Mouse (Mus musculus) yolk sac, embryonic 10.5 days (tissue): ENCODE results near the gene 2410004B18Rik.
"Not testable (repeated sequence)": the region's sequence is repeated elsewhere in the genome, so short reads cannot be mapped to it uniquely, and the experiment has no call there.

ENCODE experiments used
- DNase-seq: peaks from one replicate; pipeline ENCODE4 v3.0.0-alpha.2; 2017; ENCODE audit warnings: low spot score

Gene 2410004B18Rik

DNA sequence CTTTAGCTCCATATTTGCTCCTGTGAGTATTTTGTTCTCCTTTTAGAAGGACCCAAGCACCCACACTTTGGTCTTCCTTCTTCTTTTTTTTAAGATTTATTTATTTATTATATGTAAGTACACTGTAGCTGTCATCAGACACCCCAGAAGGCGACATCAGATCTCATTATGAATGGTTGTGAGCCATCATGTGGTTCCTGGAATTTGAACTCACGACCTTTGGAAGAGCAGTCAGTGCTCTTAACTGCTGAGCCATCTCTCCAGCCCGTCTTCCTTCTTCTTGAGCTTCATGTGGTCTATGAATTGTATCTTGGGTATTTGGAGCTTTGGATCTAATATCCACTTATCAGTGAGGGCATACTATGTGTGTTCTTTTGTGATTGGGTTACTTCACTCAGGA is 27.8 kb downstream of the 2410004B18Rik start:
- not testable (repeated sequence) for DNase-seq

DNA sequence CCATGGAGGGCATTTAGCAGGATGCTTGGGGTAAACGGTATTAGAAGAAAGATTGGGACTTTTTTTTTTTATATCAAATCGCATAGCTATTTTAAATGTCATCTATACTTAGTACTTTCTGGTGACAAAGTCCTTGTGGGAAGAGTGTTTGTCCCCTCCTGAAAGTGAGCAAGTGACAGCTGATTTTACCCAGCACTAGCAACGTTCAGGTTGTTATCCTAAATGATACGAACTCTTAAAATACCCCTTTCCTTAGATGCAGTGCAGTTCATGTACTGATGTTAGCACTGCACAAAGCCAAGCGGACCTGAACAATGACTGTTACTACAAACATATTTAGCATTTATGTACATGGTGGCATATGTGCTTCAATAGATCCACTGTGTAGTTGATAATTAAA is 29.0 kb downstream of the 2410004B18Rik start:
- no peak for DNase-seq

DNA sequence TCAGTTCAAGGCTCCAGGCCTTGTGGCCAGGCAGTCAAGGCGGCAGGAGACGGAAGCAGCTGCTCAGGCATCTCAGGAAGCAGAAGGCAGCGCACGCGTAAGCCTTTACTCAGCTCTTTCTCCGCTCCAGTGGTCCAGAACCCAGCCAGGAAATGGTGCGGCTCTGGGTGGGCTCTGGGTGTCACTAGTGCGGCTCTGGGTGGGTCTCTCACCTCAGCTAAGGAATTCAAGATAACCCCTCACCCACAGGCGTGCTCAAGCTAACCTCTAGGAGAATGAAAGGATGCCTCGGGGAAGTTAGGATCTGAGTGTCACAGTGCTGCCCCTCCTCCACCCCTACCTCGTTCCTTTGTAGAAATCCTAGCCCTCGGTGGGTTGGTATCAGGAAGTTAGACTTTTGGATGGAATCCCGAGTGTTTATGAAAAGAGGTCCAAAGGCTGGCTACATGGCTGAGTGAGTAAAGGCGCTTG is 31.3 kb downstream of the 2410004B18Rik start:
- DNase-seq, result peak; percentile 50

DNA sequence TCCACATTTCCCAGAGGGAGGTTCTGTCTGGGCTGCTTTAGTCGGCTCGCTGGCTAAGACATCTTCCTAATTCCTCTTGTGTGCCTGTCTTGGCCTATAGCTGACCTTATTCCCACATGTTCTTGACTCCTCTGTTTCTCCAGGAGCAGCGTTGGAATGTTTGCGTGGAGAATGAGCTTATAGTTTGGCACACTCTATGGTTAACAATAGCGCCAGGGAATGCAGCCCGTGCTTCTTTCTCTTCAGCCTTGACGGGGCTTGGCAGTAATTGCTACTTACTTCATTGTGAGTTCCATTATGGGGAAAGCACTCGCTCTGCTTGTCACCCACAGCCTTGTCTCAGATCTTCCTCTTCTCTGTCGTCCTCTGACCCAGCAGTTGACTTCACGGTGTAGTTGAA is 33.7 kb downstream of the 2410004B18Rik start:
- DNase-seq, result no peak

DNA sequence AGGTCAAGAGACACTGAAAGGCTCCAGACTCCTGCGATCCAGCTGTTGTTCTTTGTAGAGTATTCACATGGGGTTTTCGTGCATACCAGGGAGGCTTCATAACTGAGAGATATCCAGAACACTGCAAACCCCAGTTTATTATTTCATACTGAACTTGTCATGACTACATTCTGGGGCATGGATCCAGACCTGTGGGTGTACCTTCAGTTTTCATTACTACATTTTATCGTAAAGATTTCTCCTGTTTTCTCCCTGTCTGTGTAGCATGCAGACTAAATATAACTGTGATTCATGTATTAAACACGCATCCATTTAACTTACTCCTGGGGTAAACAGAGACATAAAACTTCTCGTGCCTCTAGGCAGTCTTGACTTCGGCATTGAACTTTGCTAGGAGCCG is 37.2 kb downstream of the 2410004B18Rik start:
- DNase-seq, result no peak

DNA sequence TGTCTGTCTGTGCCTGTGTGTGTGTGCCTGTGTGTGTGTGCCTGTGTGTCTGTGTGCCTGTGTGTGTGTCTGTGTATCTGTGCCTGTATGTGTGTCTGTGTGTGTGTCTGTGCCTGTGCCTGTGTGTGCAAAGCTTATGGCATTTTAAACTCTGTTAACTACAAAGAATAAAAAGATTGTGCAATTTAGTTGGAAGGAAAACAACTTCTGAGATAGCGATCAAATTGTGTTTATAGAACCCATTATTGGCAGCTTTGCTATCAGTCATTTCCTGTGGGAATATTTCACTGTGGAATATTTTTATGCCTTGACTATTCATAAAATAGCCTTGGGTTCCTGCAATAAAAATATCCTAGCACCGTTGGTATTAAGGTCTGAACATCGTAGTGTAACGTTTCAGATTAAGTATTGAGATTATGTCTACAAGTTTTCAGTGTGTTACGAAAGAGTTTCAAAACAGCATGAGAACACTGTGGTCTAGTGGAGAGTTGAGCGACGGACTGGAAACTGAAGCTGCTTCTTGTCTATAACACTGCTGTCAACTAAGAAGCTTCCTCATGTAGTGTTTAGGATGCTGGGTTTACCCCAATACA is 47.6 kb downstream of the 2410004B18Rik start:
- DNase-seq, result no peak

DNA sequence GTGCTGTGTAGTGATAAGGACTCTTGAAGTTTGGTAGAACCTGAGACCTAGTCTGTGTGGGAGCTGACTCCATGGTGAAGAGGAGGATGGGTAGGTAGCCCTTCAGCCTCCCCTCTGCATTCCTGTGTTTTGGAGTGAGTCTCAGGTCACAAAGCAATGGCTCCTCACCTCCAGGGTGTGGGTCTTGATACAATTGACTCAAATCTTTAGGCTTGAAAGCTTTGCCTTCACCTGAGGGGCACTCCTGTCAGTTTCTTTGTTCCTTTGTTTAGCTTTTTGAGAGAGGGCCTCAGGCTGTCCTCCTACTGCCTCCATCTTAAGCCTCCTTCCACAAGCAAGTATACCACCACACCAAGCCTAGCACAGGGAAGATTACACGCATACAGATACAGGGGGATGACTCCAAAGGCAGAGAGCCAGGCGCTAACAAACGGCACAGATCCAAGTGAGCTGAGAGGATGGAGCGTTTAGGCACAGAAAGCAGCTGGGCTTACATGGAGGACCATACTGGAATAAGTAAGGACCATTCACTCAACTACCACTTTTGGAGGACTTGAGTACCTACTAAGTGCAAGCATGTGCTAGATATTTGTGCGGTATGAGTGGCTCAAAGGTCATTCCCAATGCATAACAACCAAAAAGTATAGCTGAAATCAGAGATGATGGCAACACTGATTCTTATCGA is 48.6 kb downstream of the 2410004B18Rik start:
- no peak for DNase-seq

DNA sequence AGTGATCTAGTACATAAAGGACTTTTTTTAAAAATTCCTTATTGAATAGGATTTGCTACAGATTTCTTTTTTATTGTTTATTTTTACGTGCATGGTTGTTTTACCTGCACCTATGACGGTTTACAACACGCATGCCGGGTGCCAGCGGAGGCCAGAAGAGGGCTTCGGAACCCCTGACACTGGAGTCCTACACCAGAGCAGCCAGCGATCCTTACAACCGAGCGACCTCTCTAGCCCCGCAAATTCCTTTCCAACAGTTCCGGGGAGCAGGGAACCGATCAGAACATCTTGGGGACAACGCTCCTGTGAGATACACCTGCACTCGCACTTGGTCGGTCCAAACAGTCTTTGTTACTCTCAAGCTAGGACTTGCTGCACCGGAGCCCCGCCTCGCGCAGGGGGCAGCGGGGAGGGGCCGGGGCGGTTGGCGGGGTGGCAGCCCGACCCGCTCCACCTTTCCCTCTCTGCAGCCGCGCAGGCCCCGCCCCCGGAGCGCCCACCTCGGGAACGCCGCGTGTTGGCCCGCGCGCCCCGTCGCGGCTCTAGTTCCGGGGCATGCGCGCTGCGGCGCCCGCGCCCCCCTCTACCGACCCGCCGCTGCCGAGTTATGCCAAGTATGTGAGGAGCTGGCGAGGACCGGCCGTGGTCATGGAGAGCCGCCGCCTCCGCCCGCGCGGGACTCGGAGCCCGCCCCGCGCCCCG is 49.6 kb downstream of the 2410004B18Rik start, which contains the start of gene Syde2:
Syde2 (plus strand) TSS at position 603 of the 702 bp plus-strand sequence.
- peak; percentile 90 for DNase-seq

DNA sequence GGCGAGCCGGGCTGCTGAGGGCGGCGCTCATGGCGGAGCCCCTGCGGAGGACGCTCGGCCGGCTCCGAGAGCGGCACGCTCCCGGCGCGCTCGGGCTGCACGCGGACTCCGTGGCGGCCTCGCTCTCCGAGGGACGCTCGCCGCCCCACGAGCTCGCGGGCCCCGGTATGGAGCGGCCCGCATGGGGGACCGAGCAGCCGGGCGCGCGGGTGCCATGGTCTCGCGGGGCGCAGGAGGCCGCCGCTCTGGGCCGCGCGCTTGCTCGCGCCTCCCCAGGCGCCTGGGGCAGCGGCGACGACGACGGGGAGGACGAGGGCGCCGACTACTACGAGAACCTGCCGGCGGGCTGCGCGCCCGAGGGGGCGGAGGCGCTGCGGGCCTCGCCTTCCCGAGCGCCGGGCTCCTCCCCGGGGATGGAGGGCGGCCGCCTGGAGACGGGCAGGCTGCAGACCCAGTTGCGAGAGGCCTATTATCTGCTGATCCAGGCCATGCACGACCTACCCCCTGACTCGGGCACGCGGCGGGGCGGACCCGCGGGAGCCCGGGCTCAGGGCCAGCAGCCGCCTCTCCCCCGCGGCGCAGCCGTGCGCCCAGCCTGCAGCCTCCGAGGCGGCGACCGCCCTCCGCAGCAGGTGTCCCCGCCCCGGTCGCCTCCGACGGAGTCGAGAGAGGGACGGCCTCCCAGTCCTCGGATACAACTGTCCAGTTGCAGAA is 50.3 kb downstream of the 2410004B18Rik start:
- DNase-seq, result peak; percentile 85

DNA sequence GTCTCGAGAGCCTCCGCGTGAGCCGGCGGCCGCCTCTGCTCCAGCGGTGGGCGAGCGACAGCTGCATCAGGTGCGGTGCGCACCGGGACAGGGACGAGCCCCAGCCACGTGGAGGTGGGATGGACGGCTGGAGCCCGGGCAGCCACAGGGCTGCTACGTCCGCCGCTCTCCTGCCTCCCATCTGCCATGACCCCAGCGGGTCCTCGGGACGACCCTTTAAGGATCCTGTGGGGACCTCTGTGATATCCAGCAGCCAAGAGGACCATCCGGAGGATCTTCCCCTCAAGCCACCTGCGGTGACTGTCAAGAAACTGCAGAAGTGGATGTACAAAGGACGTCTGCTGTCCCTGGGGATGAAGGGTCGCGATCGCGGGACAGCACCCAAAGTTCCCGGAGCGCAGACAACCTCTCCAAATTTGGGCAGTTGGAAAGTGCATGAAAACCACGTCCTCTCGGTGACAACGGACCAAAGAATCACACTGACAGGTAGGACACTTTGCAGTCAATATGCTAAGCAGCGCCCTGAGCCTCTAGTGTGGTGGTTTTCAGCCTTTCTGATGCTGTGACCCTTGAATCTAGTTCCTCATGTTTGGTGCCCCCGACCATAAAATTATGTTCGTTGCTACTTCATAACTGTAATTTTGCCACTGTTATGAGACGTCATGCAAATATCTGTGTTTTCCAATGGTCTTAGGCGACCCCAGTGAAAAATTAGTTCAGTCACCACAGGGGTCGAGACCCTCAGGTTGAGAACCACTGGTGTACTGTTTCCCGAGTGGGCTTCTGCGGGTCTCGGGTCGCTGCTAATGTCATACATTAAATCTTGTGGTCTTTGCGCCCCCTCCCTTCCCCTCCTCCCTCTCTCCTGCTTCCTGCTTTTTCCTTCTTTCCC is 51.1 kb downstream of the 2410004B18Rik start:
- no peak for DNase-seq

DNA sequence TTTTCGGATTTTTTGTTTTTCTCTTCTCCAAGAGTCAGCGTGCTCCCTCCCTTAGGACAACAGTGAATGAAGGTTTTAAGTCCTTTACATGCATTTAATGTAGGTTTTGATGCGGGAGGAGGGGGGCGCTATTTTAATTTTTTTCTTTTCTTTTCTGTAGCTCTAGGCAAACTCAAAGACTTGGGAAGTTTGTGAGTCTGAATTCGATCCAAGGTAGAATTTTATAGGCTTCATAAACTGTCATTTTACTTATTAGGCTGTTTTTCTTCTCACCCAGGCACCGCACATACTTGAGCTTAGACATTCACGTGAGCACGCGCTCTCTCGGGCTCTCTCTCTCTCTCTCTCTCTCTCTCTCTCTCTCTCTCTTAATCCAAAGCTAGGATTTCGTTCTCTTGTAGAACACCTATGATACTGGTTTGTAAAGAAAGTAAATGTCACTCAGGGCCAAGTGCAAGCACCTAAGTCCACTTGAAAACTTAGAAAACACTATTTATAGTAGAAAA is 51.8 kb downstream of the 2410004B18Rik start:
- DNase-seq, result no peak

DNA sequence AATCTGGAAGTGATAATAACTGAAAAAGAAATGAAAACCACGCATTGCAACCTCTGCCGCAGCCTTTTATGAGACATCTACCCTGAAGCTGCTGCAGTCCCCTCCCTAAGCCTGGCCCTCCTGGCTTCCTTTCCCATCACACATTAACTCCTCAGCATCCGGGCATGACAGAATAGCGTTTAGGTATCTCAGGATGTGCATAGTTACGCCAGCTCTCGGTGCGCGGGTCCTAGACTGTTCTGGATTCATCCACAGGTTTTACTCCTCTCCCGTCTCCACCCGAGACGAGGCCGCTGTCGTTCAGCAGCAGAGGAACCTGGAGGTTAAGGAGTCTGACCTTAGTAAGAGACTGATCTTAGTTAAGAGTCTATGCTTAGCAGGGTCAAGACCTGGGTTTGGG is 53.3 kb downstream of the 2410004B18Rik start:
- DNase-seq, result no peak

DNA sequence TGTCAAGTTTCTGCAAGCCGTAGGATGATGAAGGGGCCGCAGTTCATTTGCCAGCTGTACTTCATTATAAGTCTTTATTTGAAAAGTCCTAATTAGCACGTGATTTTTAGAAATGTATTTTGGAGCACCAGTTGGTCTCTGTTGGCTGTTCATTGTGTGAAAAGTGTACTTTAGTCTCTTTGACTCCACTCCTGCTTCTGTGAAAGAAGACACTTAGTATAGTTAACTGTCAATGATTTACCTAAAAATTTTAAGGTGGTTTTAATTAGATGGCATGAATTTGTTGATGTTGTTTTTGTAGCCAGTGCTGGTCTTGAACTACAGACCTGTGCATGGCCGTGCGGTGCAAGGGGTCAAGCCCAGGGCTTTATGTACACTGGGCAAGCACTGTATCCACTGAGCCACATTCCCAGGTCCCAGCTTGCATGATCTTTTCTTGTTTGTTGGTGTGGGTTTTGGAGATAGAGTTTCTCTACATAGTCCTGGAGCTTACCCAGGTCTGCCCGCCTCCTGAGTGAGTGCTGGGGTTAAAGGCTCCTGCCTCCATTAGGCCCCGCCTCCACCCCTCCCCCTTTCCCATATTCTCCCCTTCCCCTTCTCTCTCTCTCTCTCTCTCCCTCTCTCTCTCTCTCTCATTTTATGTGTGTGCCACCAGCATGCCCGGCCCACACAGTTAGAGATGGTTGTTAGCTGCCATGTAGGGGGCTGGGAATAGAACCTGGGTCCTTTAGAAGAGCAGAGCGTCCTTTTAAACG is 54.3 kb downstream of the 2410004B18Rik start:
- DNase-seq, result no peak

DNA sequence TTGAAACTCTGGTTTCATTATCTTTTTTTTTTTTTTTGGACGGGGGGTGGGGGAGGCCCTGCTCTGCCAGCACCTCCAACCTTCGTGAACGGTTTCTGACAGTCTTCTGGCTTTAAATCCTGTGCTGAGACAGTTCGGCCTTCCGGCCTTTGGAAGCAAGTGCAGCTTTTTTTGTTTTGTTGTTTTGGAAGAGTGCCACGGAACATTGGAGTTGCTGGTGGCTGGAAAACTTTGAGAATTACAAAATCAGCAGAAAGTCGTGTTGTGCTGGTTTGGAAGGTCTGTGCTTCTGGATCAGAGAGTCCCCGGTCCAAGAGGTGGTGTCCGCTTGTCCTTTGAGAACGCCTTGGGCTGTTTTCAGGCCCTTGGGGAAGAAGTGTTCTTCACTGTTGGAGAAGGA is 55.0 kb downstream of the 2410004B18Rik start:
- DNase-seq, result no peak

DNA sequence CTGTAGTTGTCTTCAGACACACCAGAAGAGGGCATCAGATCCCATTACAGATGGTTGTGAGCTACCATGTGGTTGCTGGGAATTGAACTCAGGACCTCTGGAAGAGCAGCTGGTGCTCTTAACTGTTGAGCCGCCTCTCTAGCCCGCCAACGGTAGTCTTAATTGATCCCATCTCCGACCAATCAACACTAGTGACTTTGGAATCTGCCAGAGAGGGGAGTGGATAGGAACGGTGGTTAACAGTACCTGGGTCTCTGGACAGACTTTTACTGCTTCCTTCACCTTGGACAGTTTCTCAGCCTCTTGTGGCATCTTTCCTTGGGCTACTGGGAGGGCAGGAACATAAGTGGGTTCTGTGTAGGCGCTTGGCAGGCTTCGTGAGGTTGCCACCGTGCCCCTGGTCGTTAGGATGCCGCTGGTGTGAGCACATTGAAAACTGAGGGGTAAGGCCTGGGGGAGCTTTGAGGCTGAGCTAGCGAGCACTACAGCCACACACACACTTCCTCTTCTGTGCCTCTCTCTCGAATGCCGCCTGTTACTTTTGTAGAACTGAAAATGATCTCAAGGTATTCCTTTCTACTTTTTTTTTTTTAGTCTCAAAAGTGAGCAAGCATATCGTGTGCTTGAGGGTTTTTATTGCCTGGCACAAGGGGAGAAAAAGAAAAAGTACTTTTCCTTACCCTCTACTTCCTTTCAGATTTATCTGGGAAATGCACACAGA is 55.8 kb downstream of the 2410004B18Rik start:
- DNase-seq, result no peak
